Mouse (Mus musculus) liver, embryonic 14.5 days (tissue): ENCODE data around the gene Wnt7b. TPM values are rescaled to one million over a fixed set of nuclear protein-coding genes. Genes with fewer than 3 reads are reported as not detected.

Experiments used
- ATAC-seq: fragments of 200-750 bp; cut with Nextera tagmentation; 2 replicates; pipeline ENCODE4 v1.8.0; 2017; ENCODE audit warnings: moderate number of reproducible peaks, mild to moderate bottlenecking, moderate library complexity; ENCODE audit not compliant: insufficient read depth
- DNase-seq, 3 experiments: peaks; one replicate each; pipeline ENCODE4 v3.0.0-alpha.2; 2012 to 2013; ENCODE audit warnings: low read depth in 3 of 3, low spot score in 3 of 3
- H3K27ac ChIP-seq: fragments of 300-500 bp; sonication (generic); 2 replicates; pipeline ENCODE4 v1.5.1; 2014; ENCODE audit warnings: moderate library complexity, mild to moderate bottlenecking, control low read depth, inconsistent platforms
- H3K27me3 ChIP-seq: fragments of 300-500 bp; sonication (generic); 2 replicates; pipeline ENCODE4 v1.6.1; 2014; ENCODE audit warnings: mild to moderate bottlenecking, low read length, moderate library complexity; ENCODE audit not compliant: control insufficient read depth, insufficient read depth
- H3K36me3 ChIP-seq: fragments of 300-500 bp; sonication (generic); replicated peaks from 2 replicates; pipeline ENCODE4 v1.6.1; 2014; ENCODE audit warnings: low read depth; ENCODE audit not compliant: control insufficient read depth, insufficient read depth
- H3K4me1 ChIP-seq, 2 experiments: fragments of 200-500 bp in 1 of 2; fragments of 300-500 bp in 1 of 2; sonication (generic) in 1 of 2; replicated peaks; 2 replicates each; pipeline ENCODE4 v1.6.1; 2012 to 2014; ENCODE audit warnings: antibody characterized with exemption in 1 of 2, inconsistent platforms in 1 of 2, low read length in 1 of 2; ENCODE audit not compliant: control insufficient read depth in 2 of 2, insufficient read depth in 2 of 2
- H3K4me2 ChIP-seq: fragments of 300-500 bp; sonication (generic); 2 replicates; pipeline ENCODE4 v1.6.1; 2014; ENCODE audit warnings: low read depth, mild to moderate bottlenecking, control low read depth, moderate library complexity
- H3K4me3 ChIP-seq, 2 experiments: fragments of 200-500 bp in 1 of 2; fragments of 300-500 bp in 1 of 2; sonication (generic) in 1 of 2; 2 replicates each; pipeline ENCODE4 v1.5.1; 2012 to 2014; ENCODE audit warnings: low read depth in 2 of 2, low read length in 2 of 2, mild to moderate bottlenecking in 2 of 2, control low read depth in 1 of 2, inconsistent platforms in 1 of 2, moderate library complexity in 1 of 2; ENCODE audit not compliant: insufficient read depth in 1 of 2
- H3K9ac ChIP-seq: fragments of 300-500 bp; sonication (generic); replicated peaks from 2 replicates; pipeline ENCODE4 v1.6.1; 2014; ENCODE audit warnings: mild to moderate bottlenecking, control low read depth, moderate library complexity
- H3K9me3 ChIP-seq: fragments of 300-500 bp; sonication (generic); 2 replicates; pipeline ENCODE4 v1.6.1; 2016; ENCODE audit warnings: low read length, mixed read lengths; ENCODE audit not compliant: control insufficient read depth
- CTCF ChIP-seq: IDR thresholded peaks from 2 replicates; pipeline ENCODE4 v1.5.1; 2016; ENCODE audit warnings: antibody characterized with exemption, low read depth, control low read depth
- EP300 ChIP-seq: IDR thresholded peaks from 2 replicates; pipeline ENCODE4 v1.6.1; 2016; ENCODE audit warnings: antibody characterized with exemption, low read depth
- WGBS: fragments of 180-500 bp; shearing (Covaris S2); extraction: QIAGEN DNeasy Blood & Tissue Kit; methylation state at CpG from one replicate; pipeline ENCODE4 v1.1.7; 2014; ENCODE audit not compliant: insufficient replicate concordance; 5-methylcytosine and 5-hydroxymethylcytosine counted together
- polyA plus RNA-seq, 2 experiments: library from polyadenylated mRNA; depleted of rRNA in 1 of 2; stranded (reverse) in 1 of 2; unstranded in 1 of 2; fragments of >200 nt; fragmentation: Nextera tagmentation in 1 of 2; extraction: Ambion mirVana in 1 of 2; gene quantifications; 2 replicates each; pipeline versions ENCODE4 v1.2.1 to v1.2.3; 2012 to 2014

Wnt7b gene
- polyA plus RNA-seq (2012; rRNA removed) (0.08 and 0.19 TPM in 2 replicates), polyA plus RNA-seq (2014; fragmentation: Nextera tagmentation; extraction: Ambion mirVana) (0.03 and 0.29 TPM in 2 replicates)

GRCm38 (mm10) chr15:85582356-85582910 lies at the start of gene Wnt7b:
Gene Wnt7b (minus strand): TSS chr15:85582473.
- TF ChIP-seq CTCF (no peak), EP300 (no peak)
- WGBS, result 7% methylated on average over 19 of the region's 19 CpGs
- H3K27ac ChIP-seq, result no peak within 1 kb of the TSS
- no peaks in the 10 kb centered on the region for H3K9me3 ChIP-seq
- no peak within 1 kb of the TSS for H3K4me3 ChIP-seq
- peaks cover 60% of the 10 kb centered on the region for H3K27me3 ChIP-seq
- no peak for DNase-seq
- no peak within 1 kb of the TSS for H3K9ac ChIP-seq
- H3K36me3 ChIP-seq, result no peaks in the 10 kb centered on the region
- H3K4me1 ChIP-seq, result no peaks in the 10 kb centered on the region
- H3K4me2 ChIP-seq, result peak within 1 kb of the TSS; percentile 6
- ATAC-seq, result no peak

- no peak for ATAC-seq
- no peak overlapping the region for H3K27ac ChIP-seq
- no peaks in the 10 kb centered on the region for H3K9me3 ChIP-seq
- H3K27me3 ChIP-seq, result peaks cover 4% of the 10 kb centered on the region
- no peak overlapping the region for H3K4me3 ChIP-seq
- no peak overlapping the region for H3K4me2 ChIP-seq
- 49% methylated on average over 2 of the region's 2 CpGs for WGBS
- peaks cover 11 to 13% of the 10 kb centered on the region in 2 experiments; a peak in 3 of 4 replicates for H3K4me1 ChIP-seq
- no peaks in the 10 kb centered on the region for H3K36me3 ChIP-seq
- no peak for DNase-seq
- TF ChIP-seq EP300 (no peak), CTCF (no peak)
- no peak overlapping the region for H3K9ac ChIP-seq
These were observed 49.3 kb upstream of the Wnt7b start for GRCm38 (mm10) chr15:85631591-85631990.

GRCm38 (mm10) chr15:85629924-85630545 lies 47.8 kb upstream of the Wnt7b start:
- H3K27ac ChIP-seq, result no peak overlapping the region
- no peak overlapping the region for H3K4me3 ChIP-seq
- DNase-seq (no peak), ATAC-seq (no peak)
- H3K36me3 ChIP-seq, result no peaks in the 10 kb centered on the region
- TF ChIP-seq EP300, result no peak
- no peak for TF ChIP-seq CTCF
- no peaks in the 10 kb centered on the region for H3K9me3 ChIP-seq
- H3K4me2 ChIP-seq, result no peak overlapping the region
- peaks cover 20% of the 10 kb centered on the region for H3K27me3 ChIP-seq
- H3K9ac ChIP-seq, result no peak overlapping the region
- 55% methylated on average over 7 of the region's 7 CpGs for WGBS
- peaks cover 4% of the 10 kb centered on the region in 2 experiments; a peak in 3 of 4 replicates for H3K4me1 ChIP-seq

GRCm38 (mm10) chr15:85625666-85626279 lies 43.5 kb upstream of the Wnt7b start:
- 6% methylated on average over 62 of the region's 68 CpGs for WGBS
- DNase-seq (no peak), ATAC-seq (no peak)
- Histone ChIP-seq H3K9ac (no peak overlapping the region), H3K4me1 (no peaks in the 10 kb centered on the region), H3K4me2 (peak overlapping the region; percentile 38), H3K36me3 (no peaks in the 10 kb centered on the region), H3K27me3 (peaks cover 28% of the 10 kb centered on the region), H3K9me3 (no peaks in the 10 kb centered on the region), H3K4me3 (peak overlapping the region in 1 of 2 experiments; percentile 26; a peak in 2 of 4 replicates), H3K27ac (no peak overlapping the region)
- TF ChIP-seq EP300, result no peak

- 69% methylated on average over 13 of the region's 13 CpGs for WGBS
- no peak for ATAC-seq
- Histone ChIP-seq H3K9me3 (no peaks in the 10 kb centered on the region), H3K4me2 (no peak overlapping the region), H3K9ac (no peak overlapping the region), H3K36me3 (no peaks in the 10 kb centered on the region), H3K4me1 (no peaks in the 10 kb centered on the region), H3K4me3 (no peak overlapping the region), H3K27me3 (peaks cover 28% of the 10 kb centered on the region), H3K27ac (no peak overlapping the region)
- DNase-seq, result no peak
- TF ChIP-seq CTCF, result no peak
- no peak for TF ChIP-seq EP300
These were observed 39.9 kb upstream of the Wnt7b start for GRCm38 (mm10) chr15:85622213-85622612.
